Mouse (Mus musculus): ENCODE measurements around the gene Pcolce2. TPM values are rescaled to one million over a fixed set of nuclear protein-coding genes. Genes with fewer than 3 reads are reported as not detected.

Gene Pcolce2
- 17.0 and 20.3 TPM in 2 replicates for polyA plus RNA-seq (2015; fragmentation: Nextera tagmentation; extraction: Ambion mirVana)

DNA sequence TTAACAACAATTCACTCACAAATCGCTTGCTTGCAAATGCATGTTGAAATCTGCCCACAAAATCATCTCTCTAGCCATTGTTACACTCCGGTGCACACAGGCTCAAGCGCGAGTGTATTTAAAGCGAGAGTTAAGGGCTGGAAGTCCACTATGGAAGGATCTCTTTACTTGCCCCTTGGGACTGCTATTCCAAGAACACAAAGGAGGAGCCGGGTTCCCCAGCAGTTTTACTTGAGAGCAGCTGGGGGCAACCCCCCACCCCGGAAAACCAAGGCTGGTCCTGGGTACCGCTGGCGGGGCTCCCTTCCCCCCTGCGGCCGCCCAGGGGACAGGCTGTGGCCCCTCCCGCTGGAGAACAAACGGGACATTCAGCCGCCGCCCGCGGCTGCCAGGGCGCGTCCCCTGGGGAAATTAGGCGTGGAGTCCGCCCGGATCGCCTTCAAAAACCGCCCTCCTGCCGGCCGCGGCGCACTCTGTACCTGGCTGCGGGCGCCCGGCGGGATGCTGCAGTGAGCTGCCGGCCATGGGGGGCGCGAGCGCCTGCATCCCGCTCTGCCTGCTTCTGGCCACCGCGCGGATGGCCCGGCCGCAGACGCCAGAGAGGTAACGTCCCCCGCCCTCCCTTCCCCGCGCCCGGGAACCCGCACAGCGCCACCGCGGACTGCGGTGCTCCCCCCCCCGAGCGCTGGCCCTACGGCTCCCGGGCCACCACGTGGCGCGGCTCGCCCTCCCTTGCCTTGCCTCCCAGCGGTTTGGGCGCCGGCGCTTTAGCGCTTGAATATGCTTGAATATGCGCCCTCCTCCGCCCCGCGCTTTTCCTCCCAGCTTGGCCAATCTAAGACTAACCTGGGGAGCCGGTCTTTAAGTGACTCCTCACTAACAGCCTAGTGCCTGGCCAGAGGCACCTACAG is at the start of gene Pcolce2:
Gene Pcolce2 (plus strand): TSS at position 331 of the 911 bp plus-strand sequence.
- Histone ChIP-seq H3K9me3 (no peaks in the 10 kb centered on the region), H3K4me1 (peaks cover 31% of the 10 kb centered on the region), H3K9ac (peak within 1 kb of the TSS; percentile 82), H3K27me3 (0 out of 2 replicates have a peak, but pooled peaks cover 2% of the 10 kb centered on the region), H3K27ac (peak within 1 kb of the TSS; percentile 39; the same call in 1 of the 2 replicates), H3K36me3 (no peaks in the 10 kb centered on the region), H3K4me3 (peak within 1 kb of the TSS; percentile 56), H3K4me2 (replicated peaks) (peak within 1 kb of the TSS; percentile 82)
- peak; percentile 76 for ATAC-seq (ENCODE audit: low FRiP score, low read depth)
- under 1% methylated on average over 66 of the region's 71 CpGs for WGBS

DNA sequence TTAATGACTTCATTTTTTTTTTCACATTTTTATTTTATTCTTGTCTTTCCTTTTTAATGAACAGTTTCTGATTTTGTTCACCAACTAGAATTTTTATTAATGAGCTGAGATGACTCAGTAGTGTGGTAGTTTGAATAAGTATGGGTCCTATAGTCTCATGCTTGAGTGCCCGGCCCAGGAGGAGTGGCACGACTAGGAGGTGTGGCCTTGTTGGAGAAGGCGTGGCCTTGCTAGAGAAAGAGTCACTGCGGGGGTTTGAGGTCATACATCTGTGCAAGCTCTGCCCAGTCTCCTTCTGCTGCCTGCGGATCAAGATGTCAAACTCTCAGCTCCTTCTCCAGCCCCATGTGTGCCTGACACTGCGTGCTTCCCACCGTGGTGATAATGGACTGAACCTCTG is 49.3 kb upstream of the Pcolce2 start:
- Histone ChIP-seq H3K9me3 (no peaks in the 10 kb centered on the region), H3K36me3 (no peaks in the 10 kb centered on the region), H3K9ac (no peak overlapping the region), H3K27me3 (peaks cover 6% of the 10 kb centered on the region; the same call in 1 of the 2 replicates), H3K4me3 (no peak overlapping the region), H3K4me1 (peaks cover 4% of the 10 kb centered on the region; the same call in 1 of the 2 replicates), H3K27ac (no peak overlapping the region), H3K4me2 (replicated peaks) (no peak overlapping the region)
- ATAC-seq (ENCODE audit: low FRiP score, low read depth) = no peak
- WGBS = 89% methylated on average over 7 of the region's 7 CpGs

DNA sequence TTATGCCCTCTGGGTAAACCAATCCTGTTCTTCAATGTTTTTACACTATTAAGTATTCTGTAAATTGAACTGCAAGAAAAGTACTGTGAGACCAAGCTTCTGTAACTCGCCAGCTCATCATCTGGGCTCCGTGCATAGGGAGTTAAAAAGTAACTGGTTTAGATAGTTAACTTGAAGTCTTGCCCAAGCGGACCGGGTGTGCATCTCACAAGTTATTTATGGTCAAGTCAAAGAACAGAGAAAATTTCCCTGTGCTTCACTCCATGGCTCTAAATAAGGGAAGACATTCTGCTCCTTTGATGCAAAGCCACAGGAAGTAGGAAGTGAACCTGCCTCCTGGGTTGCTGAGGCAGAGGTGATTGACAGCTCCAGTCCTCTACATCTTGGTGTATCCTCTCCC is 43.1 kb upstream of the Pcolce2 start:
- H3K27ac ChIP-seq = no peak overlapping the region
- no peaks in the 10 kb centered on the region for H3K9me3 ChIP-seq
- H3K27me3 ChIP-seq = no peaks in the 10 kb centered on the region
- 69% methylated on average over 4 of the region's 4 CpGs for WGBS
- no peak for ATAC-seq (ENCODE audit: low FRiP score, low read depth)
- peaks cover 7% of the 10 kb centered on the region; the same call in 1 of the 2 replicates for H3K4me1 ChIP-seq
- no peak overlapping the region for H3K4me3 ChIP-seq
- no peak overlapping the region for H3K4me2 ChIP-seq (replicated peaks)
- no peak overlapping the region for H3K9ac ChIP-seq
- H3K36me3 ChIP-seq = no peaks in the 10 kb centered on the region

DNA sequence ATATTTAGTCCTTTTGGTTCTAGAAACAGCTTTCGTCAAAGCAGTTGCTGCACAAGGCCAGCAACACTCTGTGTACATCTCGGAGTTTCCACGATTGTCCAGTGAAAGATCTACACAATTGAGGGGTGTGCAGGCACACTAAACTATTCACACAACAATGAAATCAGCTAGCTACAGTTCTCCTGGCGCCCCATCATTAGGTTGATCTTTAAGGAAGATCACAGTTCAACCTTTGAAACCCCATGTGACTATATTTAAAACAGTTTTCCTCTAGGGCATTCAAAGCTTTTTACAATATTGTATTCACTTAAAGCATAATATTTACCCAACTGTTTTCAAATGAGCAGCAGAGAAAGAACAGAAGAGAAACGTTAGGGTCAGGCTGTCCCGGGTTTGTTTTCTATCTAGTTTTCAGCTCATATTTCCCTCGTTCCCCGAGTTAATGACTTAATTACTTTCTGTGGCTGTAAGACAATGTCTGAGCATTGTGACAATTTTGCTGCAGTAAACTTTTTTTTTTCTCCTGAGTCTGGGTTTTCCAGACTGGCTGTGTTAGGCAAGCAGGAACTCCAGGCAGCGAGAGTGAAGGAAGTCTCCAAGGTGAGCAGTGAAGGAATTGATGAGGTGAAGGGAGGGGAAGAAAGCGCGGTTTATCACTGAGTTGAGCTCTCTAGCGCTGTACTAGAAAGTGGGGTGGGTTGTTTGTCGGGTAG is 39.8 kb upstream of the Pcolce2 start:
- WGBS = 40% methylated on average over 13 of the region's 13 CpGs
- no peaks in the 10 kb centered on the region for H3K9me3 ChIP-seq
- no peak overlapping the region for H3K9ac ChIP-seq
- H3K4me3 ChIP-seq = peak overlapping the region; percentile 14
- H3K27me3 ChIP-seq = no peaks in the 10 kb centered on the region
- H3K27ac ChIP-seq = no peak overlapping the region
- no peak for ATAC-seq (ENCODE audit: low FRiP score, low read depth)
- H3K4me1 ChIP-seq = peaks cover 7% of the 10 kb centered on the region; the same call in 1 of the 2 replicates
- no peaks in the 10 kb centered on the region for H3K36me3 ChIP-seq
- H3K4me2 ChIP-seq (replicated peaks) = peak overlapping the region; percentile 50

DNA sequence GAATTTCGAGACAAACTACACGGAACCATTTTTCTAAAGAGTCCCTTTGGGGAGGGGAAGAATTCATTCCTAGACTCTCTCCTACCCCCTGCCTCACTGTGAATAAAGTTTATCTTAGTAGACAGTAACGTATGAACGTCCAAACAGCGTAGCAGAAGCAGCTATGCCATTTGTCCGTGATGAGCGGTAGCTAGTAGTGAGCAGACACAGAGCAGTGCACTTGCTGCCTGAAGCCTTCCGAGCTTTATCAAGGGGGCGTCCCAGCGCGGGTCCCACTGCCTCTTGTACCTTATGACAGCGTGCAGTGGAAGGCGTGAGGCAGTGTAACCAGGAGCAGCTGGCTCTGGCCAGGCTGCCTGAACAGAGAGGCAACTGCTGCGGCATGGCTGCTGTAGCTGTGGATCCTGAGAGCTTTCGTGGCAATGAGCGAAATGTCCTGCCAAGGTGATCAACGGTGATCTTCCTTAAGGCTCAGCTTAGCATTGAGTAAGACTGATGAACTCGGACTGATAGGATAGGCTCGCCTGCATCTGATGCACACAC is 39.2 kb upstream of the Pcolce2 start:
- 45% methylated on average over 19 of the region's 19 CpGs for WGBS
- H3K4me2 ChIP-seq (replicated peaks) = peak overlapping the region; percentile 50
- H3K9ac ChIP-seq = no peak overlapping the region
- H3K27ac ChIP-seq = no peak overlapping the region
- peaks cover 7% of the 10 kb centered on the region; the same call in 1 of the 2 replicates for H3K4me1 ChIP-seq
- no peaks in the 10 kb centered on the region for H3K9me3 ChIP-seq
- peak overlapping the region; percentile 14 for H3K4me3 ChIP-seq
- H3K27me3 ChIP-seq = no peaks in the 10 kb centered on the region
- ATAC-seq (ENCODE audit: low FRiP score, low read depth) = no peak
- no peaks in the 10 kb centered on the region for H3K36me3 ChIP-seq

DNA sequence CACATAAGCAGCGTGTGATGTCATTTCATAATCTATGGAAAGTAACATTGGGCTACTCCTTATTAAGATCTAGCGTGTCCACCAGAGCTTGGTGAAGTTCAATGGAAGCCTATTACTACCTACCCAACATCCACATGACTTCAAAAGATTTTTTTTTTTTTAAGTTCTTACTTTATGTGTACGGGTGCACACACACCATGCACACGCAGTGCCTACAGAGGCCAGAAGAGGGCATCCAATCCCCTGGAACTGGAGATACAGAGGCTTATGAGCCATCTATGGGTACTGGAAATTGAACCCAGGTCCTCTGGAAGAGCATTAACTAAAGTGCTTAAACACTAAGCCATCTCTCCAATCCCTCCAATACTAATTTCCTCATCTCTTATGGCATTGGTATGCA is 38.0 kb upstream of the Pcolce2 start:
- ATAC-seq (ENCODE audit: low FRiP score, low read depth) = no peak
- H3K36me3 ChIP-seq = no peaks in the 10 kb centered on the region
- 85% methylated on average over 4 of the region's 4 CpGs for WGBS

DNA sequence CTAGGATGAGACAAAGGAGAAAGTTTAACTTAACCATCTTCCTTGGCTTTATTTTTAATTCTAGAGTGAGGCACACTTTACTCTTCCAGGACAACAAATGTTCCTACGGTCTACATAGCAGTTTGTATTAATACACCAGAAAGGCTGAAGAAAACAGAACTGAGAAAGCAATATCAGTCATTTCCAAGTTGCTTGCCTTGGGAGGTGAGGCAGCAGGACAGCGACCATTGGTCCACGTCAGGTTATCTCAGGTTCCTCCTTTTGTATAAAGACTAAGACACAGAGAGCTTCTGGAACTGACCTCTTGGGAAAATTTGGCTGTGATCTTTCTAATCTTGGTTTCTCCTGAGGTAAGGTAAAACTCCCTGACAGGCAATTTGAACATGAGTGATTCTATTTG is 34.6 kb upstream of the Pcolce2 start:
- H3K9ac ChIP-seq = no peak overlapping the region
- 87% methylated on average over 3 of the region's 3 CpGs for WGBS
- no peaks in the 10 kb centered on the region for H3K9me3 ChIP-seq
- no peaks in the 10 kb centered on the region for H3K27me3 ChIP-seq
- H3K4me2 ChIP-seq (replicated peaks) = no peak overlapping the region
- no peaks in the 10 kb centered on the region for H3K36me3 ChIP-seq
- H3K4me1 ChIP-seq = peaks cover 4% of the 10 kb centered on the region; the same call in 1 of the 2 replicates
- no peak overlapping the region for H3K4me3 ChIP-seq
- H3K27ac ChIP-seq = no peak overlapping the region
- no peak for ATAC-seq (ENCODE audit: low FRiP score, low read depth)

More for the DNA sequence above, 38.0 kb upstream of the Pcolce2 start:
- Histone ChIP-seq H3K9ac (no peak overlapping the region), H3K27ac (no peak overlapping the region), H3K4me2 (replicated peaks) (no peak overlapping the region), H3K27me3 (no peaks in the 10 kb centered on the region), H3K9me3 (no peaks in the 10 kb centered on the region), H3K4me1 (peaks cover 7% of the 10 kb centered on the region; the same call in 1 of the 2 replicates), H3K4me3 (no peak overlapping the region)

DNA sequence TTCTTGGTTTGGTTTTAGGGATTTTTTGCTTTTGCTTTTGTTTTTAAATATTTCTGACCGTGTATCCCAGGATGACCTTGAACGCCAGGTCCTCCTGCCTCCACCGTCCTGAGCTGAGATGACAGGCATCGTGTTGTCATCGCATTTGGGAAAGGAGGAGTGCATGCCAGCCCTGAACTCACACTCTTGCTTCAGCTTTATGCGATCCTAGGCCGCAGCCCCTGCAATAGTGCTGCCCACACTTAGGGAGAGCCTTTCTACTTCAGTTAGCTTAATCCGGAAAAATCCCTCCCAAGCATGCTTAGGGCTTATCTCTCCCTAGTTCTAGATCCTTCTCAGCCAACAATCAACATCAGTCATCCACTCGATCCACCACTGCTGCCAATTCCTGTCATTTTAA is 34.1 kb upstream of the Pcolce2 start:
- H3K27ac ChIP-seq = no peak overlapping the region
- no peak overlapping the region for H3K4me3 ChIP-seq
- H3K36me3 ChIP-seq = no peaks in the 10 kb centered on the region
- no peak overlapping the region for H3K4me2 ChIP-seq (replicated peaks)
- no peaks in the 10 kb centered on the region for H3K4me1 ChIP-seq
- WGBS = 89% methylated on average over 9 of the region's 9 CpGs
- no peak for ATAC-seq (ENCODE audit: low FRiP score, low read depth)
- no peak overlapping the region for H3K9ac ChIP-seq
- no peaks in the 10 kb centered on the region for H3K9me3 ChIP-seq
- H3K27me3 ChIP-seq = no peaks in the 10 kb centered on the region

DNA sequence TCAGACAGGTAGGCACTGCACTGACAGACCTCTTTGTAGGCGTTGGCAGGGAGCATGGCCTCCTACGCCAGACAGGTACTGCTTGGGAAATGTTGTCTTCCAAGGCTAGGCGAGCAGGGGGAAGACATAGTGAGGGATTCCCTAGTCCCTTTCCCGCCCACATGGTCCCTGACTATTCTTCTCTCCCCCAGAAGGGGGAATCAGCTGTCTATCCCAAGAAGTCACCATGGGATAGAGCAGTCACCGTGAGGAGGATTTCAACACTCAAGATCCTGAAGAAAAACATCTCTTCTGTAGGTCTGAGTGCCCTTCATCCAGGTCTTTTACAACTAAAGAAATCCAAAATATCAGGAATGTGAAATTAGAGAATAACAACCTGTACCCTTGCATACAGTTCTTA is 30.2 kb upstream of the Pcolce2 start:
- no peaks in the 10 kb centered on the region for H3K9me3 ChIP-seq
- no peak overlapping the region for H3K27ac ChIP-seq
- no peaks in the 10 kb centered on the region for H3K4me1 ChIP-seq
- no peak overlapping the region for H3K4me3 ChIP-seq
- WGBS = 59% methylated on average over 5 of the region's 5 CpGs
- H3K9ac ChIP-seq = no peak overlapping the region
- no peaks in the 10 kb centered on the region for H3K27me3 ChIP-seq
- ATAC-seq (ENCODE audit: low FRiP score, low read depth) = no peak
- H3K36me3 ChIP-seq = no peaks in the 10 kb centered on the region
- no peak overlapping the region for H3K4me2 ChIP-seq (replicated peaks)

DNA sequence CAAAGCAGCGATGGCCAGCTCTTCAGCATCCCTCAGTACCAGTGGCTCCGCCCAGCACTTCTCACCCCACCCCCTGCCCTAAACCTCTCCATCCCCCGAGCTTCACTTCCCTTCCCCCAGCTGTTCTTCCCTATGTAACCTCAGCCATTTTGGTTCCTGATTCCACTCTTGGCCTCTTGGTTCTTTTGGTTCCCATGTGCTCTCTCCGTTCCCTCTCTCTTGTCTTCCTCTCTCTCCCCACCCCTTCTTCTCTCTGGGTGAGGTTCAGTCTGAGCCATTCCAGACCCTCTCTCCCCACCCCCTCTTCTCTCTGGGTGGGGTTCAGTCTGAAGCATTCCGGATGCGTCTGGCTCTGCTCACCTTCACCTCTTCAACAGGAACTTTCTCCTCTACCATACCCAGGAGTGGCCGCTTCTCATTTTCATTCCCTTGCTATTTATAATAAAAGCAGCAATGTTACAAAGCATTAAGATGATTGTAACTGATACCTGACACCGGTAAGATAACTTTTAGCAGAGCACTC is 25.1 kb upstream of the Pcolce2 start:
- Histone ChIP-seq H3K9ac (no peak overlapping the region), H3K27ac (no peak overlapping the region), H3K4me2 (replicated peaks) (no peak overlapping the region), H3K4me1 (no peaks in the 10 kb centered on the region), H3K27me3 (no peaks in the 10 kb centered on the region), H3K4me3 (no peak overlapping the region), H3K36me3 (no peaks in the 10 kb centered on the region), H3K9me3 (no peaks in the 10 kb centered on the region)
- ATAC-seq (ENCODE audit: low FRiP score, low read depth) = no peak
- 77% methylated on average over 8 of the region's 8 CpGs for WGBS

DNA sequence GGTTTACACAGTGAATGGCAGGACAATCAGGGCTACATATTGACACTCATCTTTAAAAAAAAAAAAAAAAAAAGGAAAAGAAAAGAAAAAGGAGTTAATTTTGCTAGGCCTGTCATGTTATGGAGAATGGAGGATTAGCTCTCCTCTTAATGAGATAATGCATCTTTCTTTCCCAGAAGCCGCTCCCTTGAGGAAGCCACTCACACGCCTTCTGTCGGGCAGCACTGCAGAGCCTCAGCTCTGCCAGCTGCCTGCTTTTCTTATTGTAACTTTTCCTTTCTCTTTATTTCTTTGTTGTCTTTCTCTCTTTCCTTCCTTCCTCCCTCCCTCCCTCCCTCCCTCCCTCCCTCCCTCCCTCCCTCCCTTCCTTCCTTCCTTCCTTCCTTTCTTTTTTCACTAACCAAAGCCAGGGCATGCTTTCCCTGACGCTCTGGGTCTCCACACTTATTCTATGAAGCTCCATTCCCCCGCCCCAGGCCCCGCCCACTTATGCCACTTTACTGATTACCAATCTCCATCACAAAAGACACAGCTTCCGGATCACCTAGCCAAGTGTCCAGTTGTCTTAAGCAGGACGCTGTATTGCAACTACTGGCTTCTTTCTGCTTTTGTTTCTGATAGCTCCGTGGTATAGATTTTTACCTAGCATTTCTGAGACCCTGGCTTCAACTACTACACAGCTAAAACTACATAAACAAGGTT is 23.8 kb upstream of the Pcolce2 start:
- 32% methylated on average over 9 of the region's 9 CpGs for WGBS
- Histone ChIP-seq H3K36me3 (no peaks in the 10 kb centered on the region), H3K9ac (no peak overlapping the region), H3K4me3 (no peak overlapping the region), H3K27ac (no peak overlapping the region), H3K4me2 (replicated peaks) (0 out of 2 replicates have a peak overlapping the region, but pooled peaks have one; percentile 16), H3K27me3 (no peaks in the 10 kb centered on the region), H3K4me1 (no peaks in the 10 kb centered on the region), H3K9me3 (no peaks in the 10 kb centered on the region)
- no peak for ATAC-seq (ENCODE audit: low FRiP score, low read depth)

All from limb, embryonic 13.5 days (tissue).